Mouse (Mus musculus) embryonic facial prominence, embryonic 10.5 days (tissue): ENCODE measurements at regions not wholly inside any gene's neighbourhood (a gene's known extent, or its start where the extent isn't known, plus 50 kb on each side); places are given as distances from the start of the nearest gene placed in this dataset.

Source experiments
- DNase-seq: peaks from one replicate; pipeline ENCODE4 v3.0.0-alpha.2; 2017; ENCODE audit warnings: low spot score
- H3K27ac ChIP-seq: fragments of 300-500 bp; sonication (generic); replicated peaks from 2 replicates; pipeline ENCODE4 v1.5.1; 2016; ENCODE audit warnings: mild to moderate bottlenecking
- H3K27me3 ChIP-seq: fragments of 300-500 bp; sonication (generic); replicated peaks from 2 replicates; pipeline ENCODE4 v1.6.1; 2016; ENCODE audit warnings: low read depth, mild to moderate bottlenecking; ENCODE audit not compliant: poor library complexity, severe bottlenecking
- H3K36me3 ChIP-seq: fragments of 300-500 bp; sonication (generic); replicated peaks from 2 replicates; pipeline ENCODE4 v1.6.1; 2016; ENCODE audit warnings: mild to moderate bottlenecking, moderate library complexity
- H3K4me1 ChIP-seq: fragments of 300-500 bp; sonication (generic); 2 replicates; pipeline ENCODE4 v1.6.1; 2016
- H3K4me3 ChIP-seq: fragments of 300-500 bp; sonication (generic); 2 replicates; pipeline ENCODE4 v1.5.1; 2016; ENCODE audit warnings: mild to moderate bottlenecking, moderate library complexity
- H3K9me3 ChIP-seq: fragments of 300-500 bp; sonication (generic); 2 replicates; pipeline ENCODE4 v1.6.1; 2016; ENCODE audit warnings: mild to moderate bottlenecking
- WGBS: fragments of 180-500 bp; shearing (Covaris S2); methylation state at CpG from one replicate; pipeline ENCODE4 v1.1.7; 2016; 5-methylcytosine and 5-hydroxymethylcytosine counted together

- 85% methylated on average over 5 of the region's 5 CpGs for WGBS
- no peak overlapping the region for H3K4me3 ChIP-seq
- H3K4me1 ChIP-seq: peaks cover 6% of the 10 kb centered on the region
These were observed 136.2 kb upstream of the Hdac4 start for GRCm38 (mm10) chr1:92331559-92332247.

GRCm38 (mm10) chr1:92330181-92330580, 134.7 kb upstream of the Hdac4 start:
- 90% methylated on average over 5 of the region's 5 CpGs for WGBS
- Histone ChIP-seq H3K4me3 (no peak overlapping the region), H3K9me3 (no peaks in the 10 kb centered on the region), H3K27ac (no peak overlapping the region), H3K27me3 (no peaks in the 10 kb centered on the region), H3K36me3 (no peaks in the 10 kb centered on the region), H3K4me1 (peaks cover 6% of the 10 kb centered on the region)
- no peak for DNase-seq

More at GRCm38 (mm10) chr1:92331559-92332247, 136.2 kb upstream of the Hdac4 start:
- Histone ChIP-seq H3K27me3 (no peaks in the 10 kb centered on the region), H3K9me3 (no peaks in the 10 kb centered on the region), H3K27ac (no peak overlapping the region; the same call in 1 of the 2 replicates), H3K36me3 (no peaks in the 10 kb centered on the region)
- DNase-seq: no peak

GRCm38 (mm10) chr1:92329491-92329890, 134.0 kb upstream of the Hdac4 start:
- H3K4me3 ChIP-seq: no peak overlapping the region

GRCm38 (mm10) chr1:92327141-92327540, 131.6 kb upstream of the Hdac4 start:
- 89% methylated on average over 6 of the region's 6 CpGs for WGBS
- peaks cover 13% of the 10 kb centered on the region for H3K4me1 ChIP-seq
- no peak overlapping the region for H3K27ac ChIP-seq
- no peaks in the 10 kb centered on the region for H3K27me3 ChIP-seq
- no peaks in the 10 kb centered on the region for H3K36me3 ChIP-seq
- no peak for DNase-seq
- H3K9me3 ChIP-seq: no peaks in the 10 kb centered on the region
- no peak overlapping the region for H3K4me3 ChIP-seq

More at GRCm38 (mm10) chr1:92329491-92329890, 134.0 kb upstream of the Hdac4 start:
- peaks cover 7% of the 10 kb centered on the region for H3K4me1 ChIP-seq
- H3K9me3 ChIP-seq: no peaks in the 10 kb centered on the region
- H3K36me3 ChIP-seq: no peaks in the 10 kb centered on the region
- WGBS: 79% methylated on average over 7 of the region's 7 CpGs
- no peak overlapping the region for H3K27ac ChIP-seq
- DNase-seq: no peak
- H3K27me3 ChIP-seq: no peaks in the 10 kb centered on the region

- WGBS: 90% methylated on average over 7 of the region's 7 CpGs
- DNase-seq: no peak
- Histone ChIP-seq H3K4me1 (peaks cover 10% of the 10 kb centered on the region), H3K27ac (no peak overlapping the region), H3K4me3 (no peak overlapping the region), H3K27me3 (no peaks in the 10 kb centered on the region), H3K36me3 (no peaks in the 10 kb centered on the region), H3K9me3 (no peaks in the 10 kb centered on the region)
These were observed 129.8 kb upstream of the Hdac4 start for GRCm38 (mm10) chr1:92325281-92325680.

GRCm38 (mm10) chr1:92324091-92324950, 128.8 kb upstream of the Hdac4 start:
- H3K9me3 ChIP-seq: no peaks in the 10 kb centered on the region
- H3K27me3 ChIP-seq: no peaks in the 10 kb centered on the region
- no peak overlapping the region; the same call in 1 of the 2 replicates for H3K27ac ChIP-seq
- WGBS: 56% methylated on average over 14 of the region's 14 CpGs
- no peak overlapping the region for H3K4me3 ChIP-seq
- no peaks in the 10 kb centered on the region for H3K36me3 ChIP-seq
- peaks cover 10% of the 10 kb centered on the region for H3K4me1 ChIP-seq
- peak; percentile 20 for DNase-seq

GRCm38 (mm10) chr1:92317131-92317530, 121.6 kb upstream of the Hdac4 start:
- no peak overlapping the region for H3K4me3 ChIP-seq
- 0 out of 2 replicates have a peak, but pooled peaks cover 4% of the 10 kb centered on the region for H3K27me3 ChIP-seq
- no peak for DNase-seq
- H3K4me1 ChIP-seq: peaks cover 14% of the 10 kb centered on the region
- no peaks in the 10 kb centered on the region for H3K36me3 ChIP-seq
- H3K9me3 ChIP-seq: no peaks in the 10 kb centered on the region
- WGBS: 87% methylated on average over 4 of the region's 4 CpGs
- no peak overlapping the region for H3K27ac ChIP-seq

- no peak overlapping the region for H3K4me3 ChIP-seq
- 0 out of 2 replicates have a peak, but pooled peaks cover 4% of the 10 kb centered on the region for H3K27me3 ChIP-seq
- H3K36me3 ChIP-seq: no peaks in the 10 kb centered on the region
- H3K9me3 ChIP-seq: no peaks in the 10 kb centered on the region
- no peak for DNase-seq
- H3K4me1 ChIP-seq: peaks cover 14% of the 10 kb centered on the region
- peak overlapping the region; percentile 12; the same call in 1 of the 2 replicates for H3K27ac ChIP-seq
- WGBS: 34% methylated on average over 10 of the region's 10 CpGs
These were observed 120.8 kb upstream of the Hdac4 start for GRCm38 (mm10) chr1:92316191-92316723.

GRCm38 (mm10) chr1:92313001-92313597, 117.6 kb upstream of the Hdac4 start:
- no peak for DNase-seq
- H3K4me3 ChIP-seq: no peak overlapping the region
- H3K27me3 ChIP-seq: 0 out of 2 replicates have a peak, but pooled peaks cover 4% of the 10 kb centered on the region
- H3K27ac ChIP-seq: no peak overlapping the region
- WGBS: 89% methylated on average over 16 of the region's 16 CpGs
- no peaks in the 10 kb centered on the region for H3K9me3 ChIP-seq
- H3K4me1 ChIP-seq: peaks cover 14% of the 10 kb centered on the region
- H3K36me3 ChIP-seq: no peaks in the 10 kb centered on the region

- DNase-seq: no peak
- Histone ChIP-seq H3K4me1 (no peaks in the 10 kb centered on the region), H3K9me3 (no peaks in the 10 kb centered on the region), H3K4me3 (no peak overlapping the region), H3K36me3 (no peaks in the 10 kb centered on the region), H3K27me3 (no peaks in the 10 kb centered on the region), H3K27ac (no peak overlapping the region)
- WGBS: 82% methylated on average over 2 of the region's 2 CpGs
These were observed 114.4 kb upstream of the Hdac4 start for GRCm38 (mm10) chr1:92309883-92310282.

GRCm38 (mm10) chr1:92309381-92309780, 113.9 kb upstream of the Hdac4 start:
- 89% methylated on average over 6 of the region's 6 CpGs for WGBS
- Histone ChIP-seq H3K4me3 (no peak overlapping the region), H3K27ac (no peak overlapping the region), H3K36me3 (no peaks in the 10 kb centered on the region), H3K9me3 (no peaks in the 10 kb centered on the region), H3K4me1 (no peaks in the 10 kb centered on the region), H3K27me3 (no peaks in the 10 kb centered on the region)
- DNase-seq: no peak

GRCm38 (mm10) chr1:92308537-92308936, 113.0 kb upstream of the Hdac4 start:
- Histone ChIP-seq H3K36me3 (no peaks in the 10 kb centered on the region), H3K27me3 (no peaks in the 10 kb centered on the region), H3K4me1 (no peaks in the 10 kb centered on the region), H3K27ac (no peak overlapping the region), H3K4me3 (no peak overlapping the region), H3K9me3 (no peaks in the 10 kb centered on the region)
- DNase-seq: no peak
- 87% methylated on average over 3 of the region's 3 CpGs for WGBS
